Mouse (Mus musculus): ENCODE measurements around the gene Slc17a4.

Gene Slc17a4

DNA sequence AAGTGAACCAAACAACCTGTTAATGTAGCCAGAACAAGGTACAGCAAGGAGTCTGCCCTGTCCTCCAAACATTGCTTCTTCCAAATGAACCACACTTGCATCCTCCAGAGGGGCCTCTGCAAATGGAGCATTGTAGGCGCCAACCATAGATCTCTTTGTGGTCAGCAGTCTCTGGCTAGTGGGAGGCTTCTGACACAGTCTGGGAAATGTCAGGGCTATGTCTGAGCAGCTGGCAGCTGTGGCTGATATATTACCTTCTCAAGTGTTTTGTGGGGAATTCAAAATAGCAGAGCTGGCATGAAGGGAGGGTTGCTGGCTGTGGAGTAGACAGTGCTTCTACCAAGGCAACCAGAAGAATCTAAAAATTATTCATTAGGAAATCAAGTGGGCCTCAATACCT, 1.3 kb upstream of the Slc17a4 start:
- no peaks in the 10 kb centered on the region for H3K27me3 ChIP-seq (ENCODE audit: control insufficient read depth, insufficient read depth, low read length, poor library complexity, severe bottlenecking)
- DNase-seq (ENCODE audit: low read depth, low spot score): no peak
- no peaks in the 10 kb centered on the region for H3K36me3 ChIP-seq (ENCODE audit: control insufficient read depth, insufficient read depth, low read length, poor library complexity, severe bottlenecking)

DNA sequence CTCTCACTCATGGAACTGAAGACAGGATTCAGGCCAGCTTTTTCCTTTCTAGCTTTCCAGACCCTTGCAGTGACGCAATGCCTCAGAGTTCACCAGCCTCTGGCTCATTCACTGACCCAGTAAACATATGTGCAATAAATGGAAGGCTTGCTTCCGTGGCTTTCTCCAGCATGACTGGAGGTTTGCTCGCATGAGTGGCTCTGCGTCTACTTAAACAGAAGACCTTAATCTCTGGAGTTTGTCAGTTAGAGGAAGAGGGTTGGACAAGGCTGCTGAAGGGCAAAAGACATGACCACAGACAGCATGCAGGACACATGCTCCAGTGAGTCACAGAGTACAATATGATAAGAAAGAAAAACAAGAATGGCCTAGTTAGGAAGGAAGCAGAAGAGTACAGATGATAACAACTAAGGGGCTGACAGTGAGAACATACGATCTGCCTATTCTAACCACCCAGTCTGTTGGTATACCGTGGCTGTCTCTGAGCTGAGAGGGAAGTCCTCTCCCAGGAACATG, 960 bp downstream of the Slc17a4 start:
- peak; percentile 82 for DNase-seq (ENCODE audit: low read depth, low spot score)
- H3K27me3 ChIP-seq (ENCODE audit: control insufficient read depth, insufficient read depth, low read length, poor library complexity, severe bottlenecking): no peaks in the 10 kb centered on the region
- no peaks in the 10 kb centered on the region for H3K36me3 ChIP-seq (ENCODE audit: control insufficient read depth, insufficient read depth, low read length, poor library complexity, severe bottlenecking)

DNA sequence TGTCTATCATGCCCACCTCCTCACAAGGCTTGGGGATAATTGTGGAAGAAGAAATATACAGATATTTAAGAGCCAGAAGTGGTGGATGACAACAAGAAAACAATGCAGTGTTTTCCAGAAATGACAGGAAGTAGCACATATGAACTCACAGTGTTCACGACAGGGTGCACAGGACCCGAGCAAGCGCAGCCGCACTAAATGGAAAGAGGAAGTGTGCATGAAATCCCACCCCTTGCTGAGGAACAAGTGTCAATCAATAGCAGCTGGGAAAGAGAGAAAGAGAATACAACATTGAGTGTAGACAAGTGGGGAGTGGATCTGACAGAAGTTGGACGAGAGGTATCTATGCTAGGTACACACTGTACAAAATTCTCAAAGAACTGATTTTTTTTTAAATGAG, 3.5 kb downstream of the Slc17a4 start:
- H3K27me3 ChIP-seq (ENCODE audit: control insufficient read depth, insufficient read depth, low read length, poor library complexity, severe bottlenecking): no peaks in the 10 kb centered on the region
- DNase-seq (ENCODE audit: low read depth, low spot score): peak; percentile 86
- no peaks in the 10 kb centered on the region for H3K36me3 ChIP-seq (ENCODE audit: control insufficient read depth, insufficient read depth, low read length, poor library complexity, severe bottlenecking)

DNA sequence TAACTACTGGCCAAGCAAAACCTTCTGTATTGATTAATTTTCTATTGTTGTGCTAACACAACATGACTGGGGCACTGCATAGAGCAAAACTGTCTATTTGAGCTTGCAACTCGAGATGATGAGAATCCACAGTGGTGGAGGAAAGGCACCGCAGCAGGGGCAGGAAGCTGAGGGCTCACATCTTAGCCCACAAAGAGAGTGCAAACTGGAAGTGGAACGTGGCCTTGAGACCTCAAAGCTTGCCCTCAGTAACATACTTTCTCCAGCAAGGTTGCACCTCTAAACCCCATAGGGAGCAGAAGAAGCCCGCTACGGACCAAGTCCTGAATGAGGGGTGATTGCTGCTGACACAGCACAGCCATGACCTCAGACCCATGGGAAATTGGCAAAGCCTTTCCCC, 4.7 kb downstream of the Slc17a4 start:
- no peak for DNase-seq (ENCODE audit: low read depth, low spot score)
- Histone ChIP-seq H3K27me3 (ENCODE audit: control insufficient read depth, insufficient read depth, low read length, poor library complexity, severe bottlenecking) (no peaks in the 10 kb centered on the region), H3K36me3 (ENCODE audit: control insufficient read depth, insufficient read depth, low read length, poor library complexity, severe bottlenecking) (no peaks in the 10 kb centered on the region)

DNA sequence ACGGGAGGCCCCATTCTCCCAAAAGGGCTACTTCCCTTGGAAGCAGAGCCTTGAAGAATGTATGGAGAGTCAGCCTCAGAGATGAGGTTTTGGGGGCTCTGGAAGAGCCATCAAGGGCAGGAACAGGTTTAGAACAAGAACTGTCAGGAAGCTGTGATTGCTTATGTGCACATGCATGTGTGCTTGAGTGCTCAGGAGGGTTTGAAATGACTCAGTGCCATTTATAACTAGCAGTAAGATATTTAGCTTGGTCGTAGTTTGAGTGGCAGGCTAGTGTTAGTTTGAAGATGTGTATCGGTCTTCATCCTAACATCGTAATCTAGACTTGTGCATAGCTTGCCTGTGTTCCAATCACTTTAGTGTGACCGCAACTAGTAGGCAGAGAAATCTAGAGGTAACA, 7.9 kb downstream of the Slc17a4 start:
- H3K36me3 ChIP-seq (ENCODE audit: control insufficient read depth, insufficient read depth, low read length, poor library complexity, severe bottlenecking): no peaks in the 10 kb centered on the region
- DNase-seq (ENCODE audit: low read depth, low spot score): no peak

DNA sequence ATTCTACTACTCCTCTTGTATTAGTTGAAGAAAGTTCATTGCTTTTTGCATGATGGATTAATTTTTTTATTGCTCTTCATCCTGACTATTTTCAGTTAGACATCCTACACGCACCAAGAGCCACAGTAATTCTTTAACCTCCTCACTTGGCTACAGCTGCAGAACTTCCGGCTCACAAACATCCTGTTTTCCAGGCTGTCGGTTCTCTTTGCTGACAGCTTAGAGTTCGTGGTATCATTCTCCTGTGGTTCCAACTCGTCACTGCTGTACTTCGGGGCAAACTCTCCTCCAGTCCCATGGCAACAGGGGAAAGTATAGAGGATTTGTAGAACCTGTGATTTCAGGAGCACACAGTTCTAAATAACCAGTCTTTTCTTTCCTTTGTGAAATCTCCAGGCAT, 16.6 kb downstream of the Slc17a4 start:
- peak; percentile 48 for DNase-seq (ENCODE audit: low read depth, low spot score)
- Histone ChIP-seq H3K36me3 (ENCODE audit: control insufficient read depth, insufficient read depth, low read length, poor library complexity, severe bottlenecking) (no peaks in the 10 kb centered on the region), H3K27me3 (ENCODE audit: control insufficient read depth, insufficient read depth, low read length, poor library complexity, severe bottlenecking) (no peaks in the 10 kb centered on the region)

More for the DNA sequence above, 7.9 kb downstream of the Slc17a4 start:
- no peaks in the 10 kb centered on the region for H3K27me3 ChIP-seq (ENCODE audit: control insufficient read depth, insufficient read depth, low read length, poor library complexity, severe bottlenecking)

DNA sequence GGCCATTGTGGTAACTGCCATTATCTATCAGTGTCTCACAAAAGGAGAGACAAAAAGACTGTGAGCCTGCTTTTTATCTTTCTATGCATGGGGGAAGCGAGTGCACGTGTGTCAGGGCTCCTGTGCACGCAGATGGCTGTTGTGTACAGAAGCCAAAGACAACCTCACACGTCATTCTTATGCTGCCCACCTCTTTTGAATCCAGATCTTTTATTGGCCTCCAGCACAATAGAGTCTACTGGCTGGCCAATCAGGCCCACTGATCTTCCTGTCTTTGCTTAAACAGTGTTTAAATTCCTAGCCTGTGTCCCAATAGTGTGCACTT, 21.6 kb downstream of the Slc17a4 start:
- Histone ChIP-seq H3K36me3 (ENCODE audit: control insufficient read depth, insufficient read depth, low read length, poor library complexity, severe bottlenecking) (no peaks in the 10 kb centered on the region), H3K27me3 (ENCODE audit: control insufficient read depth, insufficient read depth, low read length, poor library complexity, severe bottlenecking) (no peaks in the 10 kb centered on the region)
- no peak for DNase-seq (ENCODE audit: low read depth, low spot score)

DNA sequence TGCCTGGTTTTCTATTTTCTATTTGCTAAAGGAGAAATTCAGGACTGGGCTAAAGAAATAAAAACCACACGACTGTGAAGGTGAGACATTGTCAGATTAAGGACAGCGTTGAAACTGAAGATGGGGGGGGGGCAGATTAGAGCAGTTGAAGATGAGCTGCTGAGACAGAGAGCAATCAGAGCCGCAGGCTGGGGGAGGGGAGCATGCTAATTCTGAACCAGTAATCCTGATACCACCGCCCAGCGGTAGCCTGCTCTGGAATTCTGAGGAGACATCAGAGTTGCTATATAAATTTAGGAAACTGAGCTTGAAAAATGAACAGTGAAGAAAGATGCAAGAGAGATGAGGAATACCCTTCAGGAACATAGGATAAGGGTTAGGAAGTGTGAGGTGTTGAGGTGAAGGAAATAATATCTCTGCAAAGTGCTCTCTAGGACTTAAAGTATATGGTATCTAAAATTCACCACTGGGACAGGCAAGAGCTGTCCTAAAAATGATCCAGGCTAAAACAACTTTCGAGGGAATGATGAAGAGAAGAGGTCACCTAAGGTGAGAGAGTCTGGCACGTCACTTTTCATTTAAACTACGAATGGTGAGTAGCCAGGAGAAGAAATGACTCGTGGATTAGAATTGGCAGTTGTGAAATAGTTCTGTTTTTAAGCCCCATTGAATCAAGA, 22.1 kb downstream of the Slc17a4 start:
- no peak for DNase-seq (ENCODE audit: low read depth, low spot score)
- H3K36me3 ChIP-seq (ENCODE audit: control insufficient read depth, insufficient read depth, low read length, poor library complexity, severe bottlenecking): no peaks in the 10 kb centered on the region
- H3K27me3 ChIP-seq (ENCODE audit: control insufficient read depth, insufficient read depth, low read length, poor library complexity, severe bottlenecking): no peaks in the 10 kb centered on the region

DNA sequence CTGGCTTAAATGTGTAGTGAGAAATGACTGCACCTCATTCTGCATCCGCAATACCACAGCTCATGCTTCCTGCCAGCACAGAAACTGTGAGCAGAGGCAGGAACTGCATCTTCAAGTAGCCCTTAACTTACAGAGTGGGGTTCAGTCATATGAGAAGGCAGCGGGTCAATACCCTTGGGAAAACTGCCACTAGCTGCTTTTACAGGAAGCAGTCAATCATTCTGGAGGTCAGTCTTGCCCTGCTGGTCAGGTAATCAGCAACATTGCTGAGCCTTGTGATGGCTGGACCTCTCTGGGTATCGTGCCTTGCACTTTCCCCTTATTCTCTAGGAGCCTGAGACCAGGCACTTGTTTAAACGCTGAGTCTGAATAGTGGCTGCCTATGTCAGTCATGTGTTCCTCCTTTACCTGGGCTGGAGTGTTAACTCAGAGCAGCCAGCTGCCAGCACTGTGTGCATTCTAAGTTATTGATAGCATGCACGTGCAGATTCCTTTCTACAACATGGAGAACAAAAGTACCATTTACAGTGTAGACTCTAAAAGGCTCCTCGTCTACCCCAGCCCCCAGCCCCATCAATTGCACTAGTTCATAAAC, 25.7 kb downstream of the Slc17a4 start:
- no peaks in the 10 kb centered on the region for H3K36me3 ChIP-seq (ENCODE audit: control insufficient read depth, insufficient read depth, low read length, poor library complexity, severe bottlenecking)

DNA sequence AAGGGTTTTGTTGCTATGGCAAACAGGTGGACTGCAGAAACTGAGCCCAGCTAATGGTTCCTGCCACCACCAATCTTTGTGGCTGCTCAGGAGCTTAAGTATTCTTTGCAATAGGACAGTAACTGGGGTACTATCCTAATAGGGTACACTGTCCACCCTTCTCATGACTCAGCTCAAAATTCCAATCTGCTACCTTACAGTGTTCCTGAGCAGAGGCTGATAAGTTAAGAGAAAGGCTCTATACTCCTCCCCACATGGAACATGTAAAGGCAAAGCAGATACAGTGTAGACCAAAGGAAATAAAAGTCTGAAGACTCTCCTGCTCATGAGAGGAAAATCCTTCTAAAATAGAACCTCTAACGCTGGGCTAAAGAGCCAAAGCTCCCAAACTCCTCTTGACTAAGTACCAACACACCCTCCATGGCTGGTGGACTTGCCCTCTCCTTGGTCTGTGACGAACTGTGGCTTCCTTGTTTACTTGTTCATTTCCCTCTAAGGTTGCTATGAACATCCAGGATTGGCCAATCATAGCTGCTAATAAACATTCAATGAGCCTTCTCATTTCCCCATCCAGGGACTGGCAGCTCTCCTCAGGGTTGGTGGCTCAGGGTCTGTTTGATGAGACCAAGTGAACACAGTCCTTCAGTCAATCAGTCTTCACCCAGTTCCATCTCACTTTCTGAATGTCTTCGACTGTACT, 27.6 kb downstream of the Slc17a4 start:
- H3K27me3 ChIP-seq (ENCODE audit: control insufficient read depth, insufficient read depth, low read length, poor library complexity, severe bottlenecking): no peaks in the 10 kb centered on the region
- DNase-seq (ENCODE audit: low read depth, low spot score): no peak
- H3K36me3 ChIP-seq (ENCODE audit: control insufficient read depth, insufficient read depth, low read length, poor library complexity, severe bottlenecking): no peaks in the 10 kb centered on the region

More for the DNA sequence above, 25.7 kb downstream of the Slc17a4 start:
- no peak for DNase-seq (ENCODE audit: low read depth, low spot score)
- no peaks in the 10 kb centered on the region for H3K27me3 ChIP-seq (ENCODE audit: control insufficient read depth, insufficient read depth, low read length, poor library complexity, severe bottlenecking)

DNA sequence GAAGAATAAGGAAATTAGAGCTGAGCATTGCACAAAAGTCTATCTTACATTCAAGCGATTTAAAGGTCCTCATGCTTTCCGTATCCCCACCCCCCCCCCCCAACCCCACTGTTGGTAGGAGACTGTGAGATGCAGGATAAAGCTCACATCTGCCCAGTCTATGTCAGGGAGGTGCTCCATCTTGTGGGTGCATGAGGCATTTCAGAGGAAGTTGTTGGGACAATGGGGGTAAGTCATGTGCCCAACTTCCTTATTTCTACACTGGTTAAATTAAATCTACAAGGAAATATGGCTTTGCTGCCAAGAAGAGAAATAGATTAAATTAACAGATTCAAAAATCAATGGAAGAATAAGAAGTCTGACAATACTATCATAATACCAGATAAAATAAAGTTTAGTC, 29.3 kb downstream of the Slc17a4 start:
- Histone ChIP-seq H3K27me3 (ENCODE audit: control insufficient read depth, insufficient read depth, low read length, poor library complexity, severe bottlenecking) (no peaks in the 10 kb centered on the region), H3K36me3 (ENCODE audit: control insufficient read depth, insufficient read depth, low read length, poor library complexity, severe bottlenecking) (no peaks in the 10 kb centered on the region)
- DNase-seq (ENCODE audit: low read depth, low spot score): peak; percentile 84

DNA sequence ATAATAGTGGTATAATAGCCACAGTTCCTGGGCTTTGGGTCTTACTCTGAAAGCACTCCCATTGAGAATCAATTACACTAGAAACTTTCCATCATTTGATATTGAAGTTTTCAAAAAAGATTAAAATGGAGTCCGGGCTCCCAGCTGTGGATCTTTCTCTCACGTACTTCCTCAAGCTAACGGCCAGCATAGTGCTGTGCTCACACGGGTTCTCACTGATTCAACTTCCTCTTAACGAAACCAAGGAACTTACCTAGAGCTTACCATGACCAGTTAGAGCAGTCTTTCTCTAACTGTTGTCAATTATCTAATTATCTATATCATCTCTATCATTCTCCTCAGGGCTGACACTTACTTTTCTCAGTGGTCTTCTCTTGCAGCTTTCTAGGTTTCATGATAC, 35.2 kb downstream of the Slc17a4 start:
- peak; percentile 69 for DNase-seq (ENCODE audit: low read depth, low spot score)
- Histone ChIP-seq H3K27me3 (ENCODE audit: control insufficient read depth, insufficient read depth, low read length, poor library complexity, severe bottlenecking) (no peaks in the 10 kb centered on the region), H3K36me3 (ENCODE audit: control insufficient read depth, insufficient read depth, low read length, poor library complexity, severe bottlenecking) (no peaks in the 10 kb centered on the region)

DNA sequence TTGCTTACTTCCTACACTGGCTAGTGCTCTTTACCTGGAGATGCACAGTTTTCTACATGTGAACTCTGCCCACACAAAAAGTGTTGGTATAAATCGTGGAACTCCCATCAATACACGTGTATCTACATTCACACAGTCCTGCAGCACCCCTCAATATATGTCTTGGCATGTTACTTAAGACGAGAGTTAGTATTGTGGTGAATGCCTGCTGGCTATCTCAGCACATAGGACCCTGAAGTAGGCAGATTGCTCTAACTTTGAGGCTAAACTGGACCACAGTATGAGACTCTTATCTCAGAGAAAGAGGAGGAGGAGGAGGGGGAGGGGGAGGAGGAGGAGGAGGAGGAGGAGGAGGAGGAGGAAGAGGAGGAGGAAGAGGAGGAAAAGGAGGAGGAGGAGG, 35.7 kb downstream of the Slc17a4 start:
- Histone ChIP-seq H3K36me3 (ENCODE audit: control insufficient read depth, insufficient read depth, low read length, poor library complexity, severe bottlenecking) (no peaks in the 10 kb centered on the region), H3K27me3 (ENCODE audit: control insufficient read depth, insufficient read depth, low read length, poor library complexity, severe bottlenecking) (no peaks in the 10 kb centered on the region)
- no peak for DNase-seq (ENCODE audit: low read depth, low spot score)

DNA sequence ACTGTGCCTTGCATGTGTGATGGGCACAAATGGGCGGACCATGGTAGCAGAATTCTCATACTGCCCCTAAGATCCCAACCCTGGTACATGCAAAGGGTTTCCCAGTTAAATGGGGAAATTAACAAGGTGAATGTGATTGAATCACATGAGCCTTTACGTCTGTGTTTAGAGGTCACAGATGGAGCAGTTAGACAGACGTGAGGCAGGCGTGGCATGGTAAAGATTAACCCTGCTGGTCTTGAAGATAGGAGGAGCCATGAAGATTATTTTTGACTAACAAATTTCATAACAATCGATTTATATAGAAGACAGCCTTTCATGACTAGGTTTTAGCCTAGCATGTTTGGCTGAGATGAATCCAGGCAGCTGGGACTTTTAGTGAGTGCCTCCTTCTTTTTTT, 41.7 kb downstream of the Slc17a4 start:
- H3K27me3 ChIP-seq (ENCODE audit: control insufficient read depth, insufficient read depth, low read length, poor library complexity, severe bottlenecking): no peaks in the 10 kb centered on the region
- DNase-seq (ENCODE audit: low read depth, low spot score): no peak
- H3K36me3 ChIP-seq (ENCODE audit: control insufficient read depth, insufficient read depth, low read length, poor library complexity, severe bottlenecking): no peaks in the 10 kb centered on the region

DNA sequence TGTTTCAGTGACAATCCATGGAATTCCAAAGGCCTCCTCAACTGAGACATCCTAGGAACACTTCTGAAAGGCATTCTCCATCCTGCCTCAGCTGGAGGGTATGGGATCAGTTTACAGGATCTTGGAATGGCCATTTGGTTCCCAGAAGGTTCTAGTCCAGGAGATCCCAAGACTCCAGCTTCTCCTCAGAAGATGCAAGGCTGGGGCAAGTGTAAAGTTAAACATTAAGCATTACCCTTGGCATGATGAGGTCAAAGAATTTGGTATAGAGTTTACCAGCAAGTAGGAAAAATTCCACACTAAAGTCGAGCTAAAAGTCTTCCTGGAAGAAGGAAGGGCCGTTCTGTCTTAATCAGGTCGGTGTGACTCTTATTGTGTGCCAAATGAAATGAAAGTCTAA, 44.8 kb downstream of the Slc17a4 start:
- DNase-seq (ENCODE audit: low read depth, low spot score): no peak
- H3K27me3 ChIP-seq (ENCODE audit: control insufficient read depth, insufficient read depth, low read length, poor library complexity, severe bottlenecking): no peaks in the 10 kb centered on the region
- H3K36me3 ChIP-seq (ENCODE audit: control insufficient read depth, insufficient read depth, low read length, poor library complexity, severe bottlenecking): no peaks in the 10 kb centered on the region
